Mouse (Mus musculus): ENCODE data around the gene Aurkaip1. TPM values are rescaled to one million over a fixed set of nuclear protein-coding genes. Genes with fewer than 3 reads are reported as not detected.

Aurkaip1 gene
- polyA plus RNA-seq, 1 experiment from 2014 or later, result 91.8 TPM

- Histone ChIP-seq H3K9me3 (replicated peaks; ENCODE audit: control insufficient read depth, low read length) (no peaks in the 10 kb centered on the region), H3K27me3 (ENCODE audit: control insufficient read depth, insufficient read depth, low read depth, low read length) (no peaks in the 10 kb centered on the region; the same call in 1 of the 2 replicates), H3K27ac (ENCODE audit: low read length) (no peak overlapping the region), H3K4me3 (ENCODE audit: low read depth, low read length) (no peak overlapping the region), H3K4me1 (ENCODE audit: control insufficient read depth, low read depth, low read length) (peaks cover 4% of the 10 kb centered on the region), H3K4me2 (ENCODE audit: low read depth, low read length) (no peak overlapping the region), H3K9ac (ENCODE audit: low read depth, low read length) (no peak overlapping the region), H3K36me3 (ENCODE audit: control insufficient read depth, insufficient read depth) (no peaks in the 10 kb centered on the region)
- 40% methylated on average over 3 of the region's 3 CpGs for WGBS (ENCODE audit: insufficient replicate concordance)
- 0 out of 2 replicates have a peak, but pooled peaks have one; percentile 22 for ATAC-seq (ENCODE audit: low read depth)
Measured at GRCm38 (mm10) chr4:155790650-155791161, 40.4 kb upstream of the Aurkaip1 start.

GRCm38 (mm10) chr4:155791240-155791933, 39.7 kb upstream of the Aurkaip1 start:
- Histone ChIP-seq H3K4me3 (ENCODE audit: low read depth, low read length) (no peak overlapping the region), H3K27ac (ENCODE audit: low read length) (no peak overlapping the region), H3K27me3 (ENCODE audit: control insufficient read depth, insufficient read depth, low read depth, low read length) (no peaks in the 10 kb centered on the region; the same call in 1 of the 2 replicates), H3K9ac (ENCODE audit: low read depth, low read length) (no peak overlapping the region), H3K9me3 (replicated peaks; ENCODE audit: control insufficient read depth, low read length) (no peaks in the 10 kb centered on the region), H3K36me3 (ENCODE audit: control insufficient read depth, insufficient read depth) (no peaks in the 10 kb centered on the region), H3K4me1 (ENCODE audit: control insufficient read depth, low read depth, low read length) (peaks cover 4% of the 10 kb centered on the region), H3K4me2 (ENCODE audit: low read depth, low read length) (no peak overlapping the region)
- 68% methylated on average over 24 of the region's 24 CpGs for WGBS (ENCODE audit: insufficient replicate concordance)
- no peak for ATAC-seq (ENCODE audit: low read depth)

GRCm38 (mm10) chr4:155793730-155794129, 37.3 kb upstream of the Aurkaip1 start:
- Histone ChIP-seq H3K36me3 (ENCODE audit: control insufficient read depth, insufficient read depth) (no peaks in the 10 kb centered on the region), H3K9me3 (replicated peaks; ENCODE audit: control insufficient read depth, low read length) (no peaks in the 10 kb centered on the region), H3K4me1 (ENCODE audit: control insufficient read depth, low read depth, low read length) (no peaks in the 10 kb centered on the region), H3K4me3 (ENCODE audit: low read depth, low read length) (no peak overlapping the region), H3K27ac (ENCODE audit: low read length) (no peak overlapping the region), H3K4me2 (ENCODE audit: low read depth, low read length) (no peak overlapping the region), H3K27me3 (ENCODE audit: control insufficient read depth, insufficient read depth, low read depth, low read length) (no peaks in the 10 kb centered on the region; the same call in 1 of the 2 replicates), H3K9ac (ENCODE audit: low read depth, low read length) (no peak overlapping the region)
- no peak for ATAC-seq (ENCODE audit: low read depth)
- WGBS (ENCODE audit: insufficient replicate concordance), result 61% methylated on average over 2 of the region's 2 CpGs

DNA sequence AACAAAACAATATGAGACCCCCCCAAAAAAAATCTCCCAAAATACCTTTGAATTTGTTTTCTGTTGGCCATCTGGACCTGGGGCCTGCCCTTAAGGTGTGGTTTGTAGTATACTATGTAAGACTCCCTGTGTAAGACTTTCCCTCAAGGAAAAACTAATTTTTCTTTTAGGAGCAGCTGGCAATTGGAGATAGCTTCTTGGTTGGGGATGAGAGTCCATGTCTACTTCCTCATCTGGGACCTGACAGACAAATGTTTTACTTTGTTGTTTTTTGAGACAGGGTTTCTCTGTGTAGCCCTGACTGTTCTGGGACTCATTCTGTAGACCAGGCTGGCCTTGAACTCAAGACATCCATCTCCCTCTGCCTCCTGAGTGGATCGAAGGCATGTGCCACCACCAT, 29.0 kb upstream of the Aurkaip1 start:
- peaks cover 17% of the 10 kb centered on the region for H3K4me1 ChIP-seq (ENCODE audit: control insufficient read depth, low read depth, low read length)
- no peak overlapping the region for H3K4me2 ChIP-seq (ENCODE audit: low read depth, low read length)
- H3K27ac ChIP-seq (ENCODE audit: low read length), result no peak overlapping the region
- no peak for ATAC-seq (ENCODE audit: low read depth)
- no peak overlapping the region for H3K9ac ChIP-seq (ENCODE audit: low read depth, low read length)
- WGBS (ENCODE audit: insufficient replicate concordance), result 89% methylated on average over 1 of the region's 1 CpGs
- H3K9me3 ChIP-seq (replicated peaks; ENCODE audit: control insufficient read depth, low read length), result no peaks in the 10 kb centered on the region
- peaks cover 3% of the 10 kb centered on the region; the same call in 1 of the 2 replicates for H3K36me3 ChIP-seq (ENCODE audit: control insufficient read depth, insufficient read depth)
- H3K27me3 ChIP-seq (ENCODE audit: control insufficient read depth, insufficient read depth, low read depth, low read length), result no peaks in the 10 kb centered on the region
- H3K4me3 ChIP-seq (ENCODE audit: low read depth, low read length), result no peak overlapping the region

GRCm38 (mm10) chr4:155802741-155803339, 28.2 kb upstream of the Aurkaip1 start, which contains the start of gene Mrpl20:
Gene Mrpl20, plus strand, starts transcription at chr4:155802878.
- peak within 1 kb of the TSS; percentile 60 for H3K27ac ChIP-seq (ENCODE audit: low read length)
- H3K4me1 ChIP-seq (ENCODE audit: control insufficient read depth, low read depth, low read length), result peaks cover 17% of the 10 kb centered on the region
- 5% methylated on average over 12 of the region's 12 CpGs for WGBS (ENCODE audit: insufficient replicate concordance)
- H3K9ac ChIP-seq (ENCODE audit: low read depth, low read length), result peak within 1 kb of the TSS; percentile 75
- peak within 1 kb of the TSS; percentile 92 for H3K4me2 ChIP-seq (ENCODE audit: low read depth, low read length)
- peak within 1 kb of the TSS; percentile 72 for H3K4me3 ChIP-seq (ENCODE audit: low read depth, low read length)
- peak; percentile 31 for ATAC-seq (ENCODE audit: low read depth)
- no peaks in the 10 kb centered on the region for H3K9me3 ChIP-seq (replicated peaks; ENCODE audit: control insufficient read depth, low read length)
- H3K27me3 ChIP-seq (ENCODE audit: control insufficient read depth, insufficient read depth, low read depth, low read length), result no peaks in the 10 kb centered on the region
- peaks cover 8% of the 10 kb centered on the region for H3K36me3 ChIP-seq (ENCODE audit: control insufficient read depth, insufficient read depth)

- peak overlapping the region; percentile 60 for H3K27ac ChIP-seq (ENCODE audit: low read length)
- no peaks in the 10 kb centered on the region for H3K27me3 ChIP-seq (ENCODE audit: control insufficient read depth, insufficient read depth, low read depth, low read length)
- peaks cover 17% of the 10 kb centered on the region for H3K4me1 ChIP-seq (ENCODE audit: control insufficient read depth, low read depth, low read length)
- peak overlapping the region; percentile 72 for H3K4me3 ChIP-seq (ENCODE audit: low read depth, low read length)
- H3K9me3 ChIP-seq (replicated peaks; ENCODE audit: control insufficient read depth, low read length), result no peaks in the 10 kb centered on the region
- peak overlapping the region; percentile 75 for H3K9ac ChIP-seq (ENCODE audit: low read depth, low read length)
- H3K4me2 ChIP-seq (ENCODE audit: low read depth, low read length), result peak overlapping the region; percentile 92
- ATAC-seq (ENCODE audit: low read depth), result peak; percentile 99
- peaks cover 14% of the 10 kb centered on the region for H3K36me3 ChIP-seq (ENCODE audit: control insufficient read depth, insufficient read depth)
- under 1% methylated on average over 57 of the region's 58 CpGs for WGBS (ENCODE audit: insufficient replicate concordance)
Measured at GRCm38 (mm10) chr4:155803340-155804041, 27.6 kb upstream of the Aurkaip1 start.

GRCm38 (mm10) chr4:155807841-155808240, 23.2 kb upstream of the Aurkaip1 start:
- H3K9ac ChIP-seq (ENCODE audit: low read depth, low read length), result no peak overlapping the region
- ATAC-seq (ENCODE audit: low read depth), result no peak
- H3K4me3 ChIP-seq (ENCODE audit: low read depth, low read length), result no peak overlapping the region
- no peak overlapping the region for H3K27ac ChIP-seq (ENCODE audit: low read length)
- WGBS (ENCODE audit: insufficient replicate concordance), result 77% methylated on average over 3 of the region's 3 CpGs
- H3K27me3 ChIP-seq (ENCODE audit: control insufficient read depth, insufficient read depth, low read depth, low read length), result no peaks in the 10 kb centered on the region
- no peak overlapping the region for H3K4me2 ChIP-seq (ENCODE audit: low read depth, low read length)
- no peaks in the 10 kb centered on the region for H3K9me3 ChIP-seq (replicated peaks; ENCODE audit: control insufficient read depth, low read length)
- peaks cover 24% of the 10 kb centered on the region for H3K4me1 ChIP-seq (ENCODE audit: control insufficient read depth, low read depth, low read length)
- peaks cover 29% of the 10 kb centered on the region for H3K36me3 ChIP-seq (ENCODE audit: control insufficient read depth, insufficient read depth)

GRCm38 (mm10) chr4:155811929-155812664, 19.0 kb upstream of the Aurkaip1 start, which contains the start of gene Ccnl2:
Gene Ccnl2, plus strand, starts transcription at chr4:155812489.
- Histone ChIP-seq H3K4me2 (ENCODE audit: low read depth, low read length) (peak within 1 kb of the TSS; percentile 88), H3K27ac (ENCODE audit: low read length) (peak within 1 kb of the TSS; percentile 93), H3K27me3 (ENCODE audit: control insufficient read depth, insufficient read depth, low read depth, low read length) (no peaks in the 10 kb centered on the region), H3K9me3 (replicated peaks; ENCODE audit: control insufficient read depth, low read length) (no peaks in the 10 kb centered on the region), H3K36me3 (ENCODE audit: control insufficient read depth, insufficient read depth) (peaks cover 54% of the 10 kb centered on the region), H3K9ac (ENCODE audit: low read depth, low read length) (peak within 1 kb of the TSS; percentile 98), H3K4me1 (ENCODE audit: control insufficient read depth, low read depth, low read length) (peaks cover 24% of the 10 kb centered on the region), H3K4me3 (ENCODE audit: low read depth, low read length) (peak within 1 kb of the TSS; percentile 95)
- WGBS (ENCODE audit: insufficient replicate concordance), result under 1% methylated on average over 60 of the region's 60 CpGs
- ATAC-seq (ENCODE audit: low read depth), result peak; percentile 100

All from liver, embryonic 16.5 days (tissue).